Mouse (Mus musculus) Patski (cell line): Measurements from ENCODE around the gene E030030I06Rik. TPM values are rescaled to one million over a fixed set of nuclear protein-coding genes. Genes with fewer than 3 reads are reported as not detected.

Experiments used
- polyA plus RNA-seq: library from polyadenylated mRNA; unstranded; gene quantifications from one replicate; pipeline ENCODE4 v1.2.3, GENCODE M21; 2021

E030030I06Rik gene
- polyA plus RNA-seq, 1 experiment from 2014 or later, result 9.3 TPM

Other genes starting within 250 kb of the E030030I06Rik start
- gene 4930444G20Rik, start 81.2 kb downstream of the E030030I06Rik start, polyA plus RNA-seq, result not detected
- gene Raet1e, start 9.3 kb upstream of the E030030I06Rik start, polyA plus RNA-seq, result 2.1 TPM
- gene H60b, start 9.3 kb upstream of the E030030I06Rik start, polyA plus RNA-seq, result 9.9 TPM
- 1.2 TPM for gene Raet1d, start 211.3 kb upstream of the E030030I06Rik start, polyA plus RNA-seq